Mouse (Mus musculus) T-helper 17 cell (primary cell): ENCODE data around the gene Gm29776.

Experiments
- in situ Hi-C, 2 experiments: fragments of 300-600 bp; cut with MboI, MseI; formaldehyde crosslinking; loops; 1 replicate in 1 of 2; 2 replicates in 1 of 2; pipeline ENCODE4 v1.15.1; 2025; ENCODE audit warnings: high pct_unique_total_duplicates in 2 of 2

Gene Gm29776

DNA sequence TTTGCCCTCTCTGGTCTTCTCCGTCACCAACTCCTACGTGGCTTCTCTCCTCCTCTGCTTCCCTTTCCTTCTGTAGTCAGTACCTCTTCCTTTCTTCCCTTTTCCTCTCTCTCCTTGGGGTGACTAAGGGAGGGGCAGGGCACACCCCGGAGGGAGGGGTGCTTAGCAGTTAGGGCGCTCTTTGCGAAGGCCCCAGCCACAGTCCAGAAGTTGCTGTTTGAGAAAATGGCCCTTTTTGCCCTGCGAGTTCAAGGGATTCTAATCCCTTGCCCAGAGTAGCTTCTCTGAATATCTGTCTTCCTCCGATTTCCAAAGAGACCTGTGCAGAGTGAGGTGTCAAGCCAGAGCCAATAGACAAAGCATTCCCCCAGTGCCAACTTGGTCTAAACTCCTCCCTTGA lies 13.4 kb upstream of the Gm29776 start, which contains the start of gene Cebpe:
TSS of gene Cebpe (minus strand) at position 101 of the 400 bp plus-strand sequence.
- in situ Hi-C loops, result no loop called here

DNA sequence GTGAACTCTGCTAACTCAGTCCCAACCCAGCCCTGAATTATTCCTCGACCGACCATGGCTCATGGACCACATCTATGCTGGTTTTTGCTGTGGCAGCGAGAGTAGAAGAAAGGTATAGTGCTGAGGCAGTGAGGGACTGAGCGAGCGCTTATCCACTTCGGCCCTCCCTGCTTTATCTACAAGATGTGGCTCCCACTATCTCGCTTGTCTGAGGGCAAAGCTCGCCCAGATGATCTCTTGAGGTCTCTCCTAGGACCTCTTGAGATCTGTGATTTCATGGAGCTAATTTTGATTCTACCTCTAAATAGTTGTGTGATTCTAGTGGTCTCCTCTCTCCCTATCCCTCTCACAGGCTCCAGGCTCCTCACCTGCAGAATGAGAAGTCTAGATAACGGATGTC lies 10.4 kb upstream of the Gm29776 start:
- in situ Hi-C loops, result loop anchor here in 1 of 2 experiments (5.0 kb wide), 1 partner anchor 78 kb away; no protein-coding TSS in a partner anchor

DNA sequence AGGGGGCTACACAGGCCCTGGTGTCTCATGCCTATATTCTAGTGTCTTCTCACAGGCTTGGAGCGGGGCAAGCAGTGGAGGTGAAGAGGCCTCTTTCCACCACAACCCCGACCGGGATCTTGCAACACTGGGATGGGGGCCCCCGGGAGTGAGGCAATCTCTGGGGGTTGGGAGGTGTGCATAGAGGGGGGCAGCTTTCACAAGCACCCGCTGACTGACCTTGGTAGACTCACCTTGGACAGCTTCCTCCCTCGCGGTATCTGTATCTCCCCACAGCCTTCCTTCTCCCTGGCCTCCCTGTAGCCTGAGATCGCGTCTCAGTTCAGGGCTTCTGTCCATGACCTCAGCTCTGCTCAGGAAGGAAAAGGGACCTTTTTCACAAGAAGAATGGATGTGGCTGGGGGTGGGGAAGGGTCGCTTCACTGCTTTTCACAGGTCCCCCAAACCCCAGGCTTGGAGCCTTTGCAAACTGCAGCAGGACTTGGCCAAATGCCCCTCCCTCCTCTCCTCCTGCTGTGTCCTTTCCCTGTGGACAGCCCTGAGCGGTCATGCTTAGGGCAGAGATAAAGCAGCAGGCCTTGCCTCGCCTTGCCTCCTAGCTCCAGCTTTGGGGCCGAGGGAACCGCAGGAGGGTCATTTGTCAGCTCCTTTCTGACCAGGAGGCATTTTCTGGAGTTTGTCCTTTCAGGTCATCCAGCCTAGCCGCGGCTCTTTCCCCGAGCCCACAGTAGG lies 8.1 kb upstream of the Gm29776 start:
- in situ Hi-C loops, result loop anchor here in 1 of 2 experiments (5.0 kb wide), 1 partner anchor 81 kb away; no protein-coding TSS in a partner anchor

DNA sequence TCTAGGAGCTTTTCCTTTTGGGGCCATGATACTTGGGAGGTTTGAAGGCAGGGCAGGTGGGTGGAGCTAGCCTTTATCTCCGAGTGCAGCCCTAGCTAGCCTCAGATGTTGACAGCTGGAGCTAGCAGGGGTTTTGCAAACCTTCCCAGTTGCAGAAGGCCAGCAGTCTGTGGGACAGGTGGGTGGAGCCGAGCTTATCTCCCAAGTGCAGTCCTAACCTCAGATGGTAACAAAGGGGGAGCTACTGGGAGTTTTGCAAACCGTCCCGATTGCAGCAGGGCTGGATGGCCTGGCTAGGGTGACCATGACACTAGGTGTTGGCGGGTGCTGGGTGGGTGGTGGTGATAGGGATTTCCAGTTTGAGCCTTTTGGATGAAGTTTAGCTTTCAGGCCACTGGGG lies 7.2 kb upstream of the Gm29776 start:
- in situ Hi-C loops, result loop anchor here in 1 of 2 experiments (5.0 kb wide), 1 partner anchor 81 kb away; no protein-coding TSS in a partner anchor

DNA sequence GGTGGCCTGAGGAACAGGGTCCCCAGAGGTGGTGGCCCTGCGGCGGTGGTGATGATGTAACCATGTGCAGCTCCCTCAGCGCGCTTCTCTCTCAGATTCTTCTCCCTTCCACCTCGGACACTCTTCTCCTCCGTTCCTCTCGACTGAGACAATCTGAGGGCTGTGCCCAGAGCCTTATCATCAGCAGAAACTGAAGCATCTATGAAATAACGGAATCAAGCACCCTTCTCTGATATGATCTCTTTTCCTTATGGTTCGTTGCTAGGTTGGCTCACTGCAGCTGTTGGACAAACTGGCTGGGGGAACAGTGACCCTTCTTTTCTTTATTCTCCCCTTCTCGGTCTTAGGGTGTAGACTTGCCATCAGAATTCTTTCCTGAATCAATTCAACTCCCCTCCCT lies 4.6 kb upstream of the Gm29776 start:
- in situ Hi-C loops, result no loop called here

DNA sequence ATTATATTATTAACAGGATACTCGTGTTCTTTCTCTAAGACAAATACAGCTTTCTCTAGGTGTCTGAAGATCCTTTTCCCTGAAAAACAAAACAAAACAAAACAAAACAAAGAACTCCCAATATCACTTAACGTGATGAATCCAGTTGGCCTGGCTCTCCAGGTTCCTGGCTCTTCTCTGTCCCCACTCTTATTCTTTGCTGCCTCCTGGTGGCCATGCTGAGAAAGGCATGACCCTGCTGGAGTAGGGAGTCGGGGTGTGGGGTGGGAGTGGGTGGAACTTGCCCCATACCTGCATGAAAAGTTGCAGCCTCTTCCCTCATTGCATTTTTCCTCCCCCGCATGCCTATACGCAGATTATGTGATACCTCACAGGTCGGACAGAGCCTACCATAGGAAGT lies 2.7 kb upstream of the Gm29776 start:
- in situ Hi-C loops, result no loop called here

DNA sequence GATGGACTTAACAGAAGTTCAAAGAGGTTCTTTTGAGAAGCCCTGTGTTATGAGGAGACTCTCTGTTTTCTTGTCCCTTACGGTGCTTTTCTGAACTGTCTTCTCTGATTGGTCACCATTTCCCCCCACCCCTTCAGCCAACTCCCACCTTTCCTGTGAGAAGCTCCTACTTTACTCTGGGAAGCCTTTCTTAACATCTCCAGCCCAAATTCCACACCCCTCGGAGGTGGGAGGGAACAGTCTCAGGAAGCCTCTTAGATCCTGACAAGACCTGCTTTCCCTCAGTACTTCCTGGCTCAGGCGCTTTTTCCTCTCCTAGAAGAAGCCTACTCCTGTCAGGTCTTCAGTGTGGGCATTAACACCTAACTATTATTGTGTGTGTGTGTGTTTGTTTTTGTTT lies 953 bp upstream of the Gm29776 start:
- in situ Hi-C loops, result no loop called here

DNA sequence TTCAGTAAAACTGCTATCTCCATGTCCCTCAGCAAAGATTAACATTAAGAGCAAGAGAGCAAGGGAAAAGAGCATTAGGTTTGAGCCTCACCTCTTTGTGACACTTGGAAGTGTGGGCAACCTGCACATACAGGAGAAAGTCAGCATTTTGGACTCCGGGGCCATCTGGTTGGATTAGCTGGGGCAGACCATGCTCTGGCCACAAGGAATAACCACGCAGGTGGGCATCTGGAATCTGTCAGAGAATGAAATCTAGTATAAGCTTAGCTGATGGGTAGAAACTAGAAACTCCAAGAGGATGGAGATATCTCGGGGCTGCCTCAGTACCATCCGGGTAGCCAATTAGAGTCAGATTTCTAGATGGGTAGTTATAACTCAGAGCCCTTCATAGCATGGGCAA lies 1.9 kb downstream of the Gm29776 start:
- in situ Hi-C loops, result no loop called here

DNA sequence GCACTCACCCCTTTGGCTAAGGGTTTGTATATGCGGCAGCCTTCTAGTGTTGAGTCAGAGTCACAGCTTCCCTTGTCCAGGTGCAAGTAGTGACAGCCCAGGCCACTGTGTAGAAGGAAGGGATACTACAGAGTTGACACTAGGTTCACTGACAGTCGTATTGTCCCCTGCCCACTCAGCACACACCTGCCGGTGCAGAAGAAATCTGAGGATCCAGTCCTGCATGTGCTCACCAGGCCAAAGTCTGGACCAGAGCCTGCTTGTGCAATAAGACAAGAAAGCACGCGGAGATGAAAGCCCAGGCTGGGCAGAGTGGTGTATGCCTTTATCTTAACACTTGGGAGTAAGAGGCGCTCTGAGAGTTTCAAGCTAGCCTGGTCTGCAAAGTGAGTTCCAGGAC lies 3.6 kb downstream of the Gm29776 start:
- in situ Hi-C loops, result no loop called here

DNA sequence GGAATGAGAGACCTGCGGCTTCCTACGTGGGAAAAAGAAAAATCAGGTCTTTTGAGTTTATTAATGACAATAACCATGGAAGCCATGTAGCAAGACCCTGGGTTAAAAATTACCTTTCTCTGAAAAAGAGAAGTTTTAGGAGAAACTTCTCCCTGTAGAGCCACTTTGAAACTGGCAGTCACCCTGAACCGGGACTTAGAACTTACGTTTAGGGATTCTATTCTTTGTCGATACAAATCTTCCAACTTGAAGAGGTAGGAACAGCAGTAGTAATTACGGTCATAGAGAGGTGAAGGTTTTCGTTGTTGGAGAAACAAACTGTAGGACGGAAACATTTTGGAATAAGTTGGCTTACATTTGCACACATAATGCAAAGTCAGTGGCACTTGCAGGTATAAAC lies 11.4 kb downstream of the Gm29776 start:
- in situ Hi-C loops, result no loop called here

DNA sequence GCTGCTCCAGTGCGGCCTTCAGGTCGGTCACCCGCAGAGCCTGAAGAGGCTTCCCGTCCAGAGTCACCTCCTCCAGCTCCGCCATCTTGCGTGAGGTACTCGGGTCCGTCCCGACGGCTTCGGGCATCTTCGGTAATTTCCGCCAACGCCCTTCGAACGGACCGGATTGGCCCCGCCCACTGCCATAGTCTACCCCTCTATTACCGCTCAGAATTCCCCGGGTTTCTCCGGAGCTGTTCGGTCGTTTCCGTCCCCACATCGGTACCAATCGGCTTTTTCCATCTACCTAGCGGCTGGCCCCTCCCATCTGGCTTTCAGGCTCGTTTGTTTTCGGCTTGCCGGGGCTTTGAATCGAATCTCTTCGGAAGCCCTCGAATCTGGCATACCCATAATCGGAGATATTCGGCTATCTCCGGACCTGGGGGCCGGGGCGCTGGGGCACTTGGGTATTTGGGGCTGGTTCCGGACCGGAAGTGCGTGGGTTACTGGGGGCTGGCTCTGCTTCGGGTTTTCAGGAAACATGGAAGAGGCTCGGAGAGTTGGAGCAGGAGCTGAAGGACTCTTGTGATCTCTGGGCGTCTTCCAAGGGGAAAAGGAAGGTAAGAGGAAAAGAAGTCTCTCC lies 12.0 kb downstream of the Gm29776 start, which contains the start of gene Acin1:
TSS of gene Acin1 (minus strand) at position 410 of the 622 bp plus-strand sequence.
- in situ Hi-C loops, result no loop called here

DNA sequence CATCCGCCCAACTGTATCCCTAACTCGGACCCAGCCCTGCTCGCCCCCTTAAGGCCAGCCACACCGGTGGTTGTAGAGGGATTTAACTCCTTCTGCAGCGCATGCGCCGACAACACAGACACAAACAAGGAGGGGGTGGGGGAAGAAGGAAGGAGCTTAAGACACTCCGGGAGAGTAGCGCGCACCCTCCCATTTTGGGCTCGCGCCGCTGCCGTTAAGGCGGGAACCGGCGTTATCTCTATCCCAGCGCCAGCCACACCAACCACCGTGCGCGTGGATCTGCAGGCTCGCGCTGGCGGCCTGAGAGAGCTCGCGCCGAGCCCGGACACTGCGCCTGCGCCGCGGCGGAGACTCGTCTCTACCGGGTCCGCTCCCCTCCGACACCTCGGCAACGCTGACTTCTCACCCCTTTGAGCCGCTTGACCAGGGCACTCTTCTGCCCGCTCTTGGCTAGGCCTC lies 12.5 kb downstream of the Gm29776 start, which contains the start of gene 1700123O20Rik:
TSS of gene 1700123O20Rik (plus strand) at position 154 of the 459 bp plus-strand sequence.
- in situ Hi-C loops, result no loop called here

DNA sequence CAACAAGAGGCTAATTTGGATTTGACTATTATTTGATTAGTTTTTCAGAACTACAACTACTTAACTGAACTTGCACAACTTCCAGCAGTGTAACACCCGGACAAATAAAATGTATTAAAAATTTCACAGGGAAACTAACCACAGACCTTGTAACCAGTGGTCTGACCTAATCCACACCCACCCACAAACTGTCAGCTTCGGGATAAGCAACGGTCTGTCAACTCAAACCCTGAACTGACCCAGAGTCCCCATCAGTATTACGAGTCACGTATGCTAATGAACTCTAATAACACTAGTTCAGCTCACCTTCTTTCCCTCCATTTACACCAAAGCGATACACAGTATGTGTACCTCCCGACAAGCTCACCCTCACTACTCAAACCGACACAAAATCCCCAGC lies 13.2 kb downstream of the Gm29776 start:
- in situ Hi-C loops, result no loop called here

DNA sequence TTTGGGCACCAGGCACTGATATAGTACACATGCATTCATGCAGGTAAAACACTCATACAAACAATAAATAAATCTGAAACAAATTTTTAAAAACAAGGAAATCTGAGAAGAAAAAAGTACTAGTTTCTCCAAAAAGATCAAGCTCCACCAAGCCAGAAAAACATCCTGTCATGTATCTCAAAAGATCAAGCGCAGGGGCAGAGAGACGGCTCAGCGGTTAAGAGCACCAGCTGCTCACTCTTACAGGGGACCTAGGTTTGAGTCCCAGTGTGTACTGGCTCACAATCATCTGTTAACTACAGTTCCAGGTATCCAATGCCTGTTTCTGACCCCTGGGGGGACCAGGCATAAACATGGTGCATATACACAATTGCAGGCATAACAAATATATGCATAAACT lies 16.2 kb downstream of the Gm29776 start:
- in situ Hi-C loops, result loop anchor here in 1 of 2 experiments (5.0 kb wide), 1 partner anchor 35 kb away; no protein-coding TSS in a partner anchor

DNA sequence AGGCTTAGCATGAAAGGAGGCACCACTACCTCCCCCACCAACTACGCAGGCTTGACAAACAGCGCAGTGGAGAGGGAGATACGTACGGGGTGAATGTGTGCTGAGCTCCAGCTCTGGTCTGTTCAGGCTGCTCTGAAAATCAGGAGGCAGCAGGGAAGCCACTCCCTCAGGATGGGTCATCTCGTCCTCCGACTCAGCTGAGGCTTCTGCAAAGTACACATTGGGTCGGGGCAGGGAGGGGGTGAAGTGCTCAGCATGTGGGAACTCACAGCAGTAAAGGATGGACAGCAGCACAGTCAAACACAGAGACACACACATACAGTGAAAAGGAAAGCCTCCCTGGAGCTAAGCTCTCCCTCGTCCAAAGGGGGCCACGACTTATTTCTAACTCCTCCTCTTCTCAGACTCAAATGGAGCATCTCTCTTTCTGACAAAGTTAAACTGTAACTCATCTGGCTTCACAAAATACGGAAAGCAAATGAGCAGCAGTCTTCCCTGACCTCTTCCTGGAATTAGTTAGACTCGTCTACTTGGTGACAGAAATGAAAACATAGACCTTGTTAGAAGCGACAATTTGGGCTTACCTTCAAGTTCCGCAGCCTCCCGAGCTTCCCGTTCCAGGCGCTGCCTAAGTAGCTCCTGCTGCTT lies 19.9 kb downstream of the Gm29776 start:
- in situ Hi-C loops, result no loop called here

DNA sequence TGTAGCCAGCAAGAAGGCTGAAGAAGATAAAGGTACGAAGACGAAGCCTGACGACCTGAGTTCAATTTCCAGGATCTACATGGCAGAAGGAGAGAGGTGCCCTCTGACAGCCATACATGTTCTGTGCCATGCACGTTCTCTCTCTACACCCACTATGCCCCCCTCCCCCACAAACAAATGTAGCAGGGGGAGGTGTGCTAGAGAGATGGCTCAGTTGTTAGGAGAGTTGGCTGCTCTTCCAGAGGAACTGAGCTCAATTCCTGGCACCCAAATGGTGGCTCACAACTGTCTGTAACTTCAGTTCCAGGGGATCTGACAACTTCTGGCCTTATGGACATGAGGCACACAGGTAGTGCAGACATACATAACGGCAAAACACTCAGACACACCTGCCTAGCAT lies 22.3 kb downstream of the Gm29776 start:
- in situ Hi-C loops, result no loop called here

DNA sequence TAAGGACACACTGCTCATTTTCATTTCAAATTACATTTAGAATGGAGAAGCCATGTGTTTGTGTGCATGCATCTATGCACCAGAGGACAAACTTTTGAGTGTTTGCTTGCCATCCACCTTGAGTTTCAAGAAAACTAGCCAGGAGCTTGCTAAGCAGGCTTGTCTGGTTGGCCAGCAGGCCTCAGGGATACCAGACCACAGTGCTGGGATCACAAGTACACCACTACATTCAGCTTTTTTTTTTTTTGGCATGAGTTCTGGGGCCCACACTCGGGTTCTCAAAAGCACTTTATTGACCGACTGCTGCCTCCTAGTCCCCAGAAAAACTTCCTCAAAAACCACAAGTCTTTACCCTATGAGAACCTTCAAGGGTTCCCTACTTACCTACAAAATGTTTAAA lies 24.3 kb downstream of the Gm29776 start:
- in situ Hi-C loops, result no loop called here

DNA sequence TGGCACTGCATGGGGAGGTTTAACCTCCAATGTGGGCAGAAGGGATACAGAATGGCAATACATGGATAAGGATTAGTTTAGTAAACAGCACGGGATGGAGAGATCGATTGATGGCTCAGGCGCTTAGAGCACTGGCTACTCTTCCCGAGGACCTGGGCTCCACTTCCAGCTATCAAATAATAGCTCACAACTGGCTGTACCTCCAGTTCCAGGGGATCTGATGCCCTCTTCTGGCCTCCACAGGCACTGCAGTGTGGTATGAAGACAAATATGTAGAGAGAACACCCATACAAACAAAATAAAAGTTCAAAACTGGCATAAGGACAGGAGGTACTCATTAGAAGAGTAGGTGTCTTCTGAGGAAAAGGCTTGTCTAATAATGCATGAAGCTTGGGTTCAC lies 29.3 kb downstream of the Gm29776 start:
- in situ Hi-C loops, result no loop called here

DNA sequence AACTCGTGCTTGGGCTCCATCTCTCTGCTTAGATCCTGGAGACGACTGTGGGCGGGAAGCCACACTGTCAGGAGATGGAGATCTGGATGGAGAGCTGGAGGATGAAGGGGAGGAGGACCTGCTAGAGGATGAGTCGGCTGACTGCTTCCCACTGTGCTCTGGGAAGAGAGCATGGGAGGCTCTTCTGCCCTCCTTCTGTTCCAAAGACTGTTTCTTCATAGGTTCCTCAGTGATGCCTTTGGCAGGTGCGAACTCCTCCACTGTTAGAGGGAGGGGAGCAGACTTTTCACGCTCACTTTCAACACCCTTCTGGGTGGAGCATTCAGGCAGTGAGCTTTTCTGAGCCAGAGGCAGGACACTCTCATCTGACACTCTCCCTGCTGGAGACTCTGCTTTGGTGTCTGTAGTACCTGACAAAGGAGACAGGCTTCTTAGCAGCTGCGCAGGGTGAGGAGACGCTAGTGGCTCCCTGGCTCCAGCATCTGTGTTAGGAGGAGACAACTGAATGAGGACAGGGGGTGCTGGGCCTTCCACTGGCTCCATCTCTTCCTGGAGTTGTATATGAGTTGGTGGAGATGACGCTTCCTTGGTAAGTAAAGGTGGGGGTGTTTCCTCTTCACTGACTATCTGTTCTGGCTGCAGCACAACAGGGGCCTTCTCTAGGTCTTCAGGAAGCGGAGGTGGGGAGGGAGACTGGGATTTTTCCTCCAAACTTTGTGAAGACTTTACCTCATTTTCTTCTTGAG lies 34.0 kb downstream of the Gm29776 start:
- in situ Hi-C loops, result no loop called here

DNA sequence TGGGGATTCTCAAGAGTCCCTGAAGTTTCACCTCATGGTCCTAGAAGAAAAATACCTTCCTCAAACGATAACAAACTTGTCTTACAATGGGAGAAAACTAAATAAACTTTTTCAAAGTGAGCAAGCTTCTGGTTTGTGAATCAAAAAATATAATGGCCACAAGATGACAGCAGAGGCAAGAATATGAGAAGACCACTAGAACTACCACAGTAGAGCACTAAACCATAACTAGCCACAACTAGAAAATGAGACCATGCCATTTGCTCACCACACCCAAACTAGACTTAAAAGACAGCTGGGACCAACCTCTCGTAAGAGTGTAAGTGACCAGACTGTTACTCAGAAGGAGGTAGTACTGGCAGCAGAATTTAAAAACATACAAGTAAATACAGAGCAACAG lies 38.6 kb downstream of the Gm29776 start:
- in situ Hi-C loops, result no loop called here

DNA sequence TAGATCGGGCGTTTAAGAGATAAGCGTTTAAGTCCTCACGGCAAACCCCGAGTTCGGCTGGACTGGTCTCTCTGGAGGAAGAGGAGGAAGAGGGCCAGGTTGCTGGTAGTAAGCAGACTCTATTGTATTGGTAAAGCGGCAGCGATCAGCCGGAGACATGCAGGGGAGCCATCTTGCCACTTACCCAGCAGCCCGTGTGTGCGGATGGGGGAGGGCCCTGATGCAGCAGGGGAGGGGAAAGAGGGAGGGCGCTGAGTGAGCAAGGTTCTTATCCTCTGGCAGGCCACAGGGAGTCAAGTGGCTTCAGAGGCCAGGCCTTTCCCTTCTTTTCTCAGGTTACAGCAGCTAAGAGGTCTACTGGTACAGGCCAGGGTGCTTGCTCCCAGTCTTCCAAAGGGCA lies 45.1 kb downstream of the Gm29776 start:
- in situ Hi-C loops, result no loop called here

DNA sequence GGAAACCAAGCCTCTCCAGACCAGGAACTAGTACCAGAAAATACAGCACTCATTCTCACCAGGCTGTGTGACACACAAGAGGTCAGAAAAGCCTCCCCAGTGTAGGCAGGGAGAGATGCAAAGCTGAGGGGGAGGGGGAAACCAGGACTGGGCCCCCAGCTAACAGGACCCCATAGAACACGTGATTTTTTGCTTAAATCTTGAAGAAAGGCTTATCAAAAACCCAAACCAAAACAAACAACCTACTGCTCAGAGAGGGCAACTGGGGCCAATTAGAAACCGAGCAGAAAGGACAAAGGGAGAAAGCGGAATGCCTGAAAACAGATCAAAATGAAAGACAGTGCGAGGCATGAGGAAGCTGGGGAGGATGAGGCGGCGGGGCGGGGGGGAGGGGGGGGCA lies 45.8 kb downstream of the Gm29776 start:
- in situ Hi-C loops, result no loop called here
